Mouse (Mus musculus) spleen, adult 18-20 months (tissue): Measurements from ENCODE around the gene Gm12355.

Experiments used
- DNase-seq, 2 experiments: peaks; one replicate each; pipeline ENCODE4 v3.0.0; 2022; ENCODE audit warnings: mixed read lengths in 2 of 2

Gene Gm12355

DNA sequence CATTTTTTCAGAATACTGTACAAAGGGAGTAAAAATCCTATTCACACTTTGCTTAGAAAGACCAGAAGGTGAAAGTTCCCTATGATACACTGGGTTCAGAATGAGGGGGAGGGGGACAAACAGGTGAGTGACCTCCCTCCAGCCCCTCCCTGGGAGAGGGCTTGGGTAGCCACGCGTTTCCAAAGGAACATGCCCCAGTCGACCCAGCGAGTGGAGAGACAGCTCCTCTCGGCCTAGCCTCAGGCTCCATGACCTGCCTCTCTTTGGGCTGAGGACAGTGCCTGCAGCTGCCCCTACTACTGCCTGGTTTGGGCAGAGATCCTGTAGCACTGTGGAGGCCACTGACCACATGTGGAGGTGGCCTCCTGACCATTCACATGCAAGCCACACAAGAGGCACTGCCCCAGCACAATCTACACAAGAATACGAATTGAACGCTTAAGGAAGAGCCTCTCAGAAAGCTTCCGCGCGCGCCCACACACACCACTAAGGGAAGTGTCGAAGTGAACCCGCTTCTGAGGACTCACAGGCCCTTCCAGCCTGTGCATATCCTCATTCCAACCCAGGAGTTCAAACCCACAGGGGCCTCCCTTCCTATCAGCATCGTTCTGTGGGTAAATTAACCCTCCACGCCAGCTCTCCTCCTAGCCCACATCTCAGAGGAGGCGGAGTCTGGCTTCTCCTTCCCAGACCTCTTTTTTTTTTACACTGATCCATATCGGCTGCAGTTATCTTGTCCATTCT, 44.0 kb downstream of the Gm12355 start:
- DNase-seq, result no peak

GRCm38 (mm10) chr11:98580301-98581121, 45.0 kb downstream of the Gm12355 start:
- DNase-seq, result no peak

GRCm38 (mm10) chr11:98577776-98578175, 47.7 kb downstream of the Gm12355 start:
- no peak for DNase-seq
